Mouse (Mus musculus): ENCODE measurements around the gene Nat9.

The Nat9 gene

DNA sequence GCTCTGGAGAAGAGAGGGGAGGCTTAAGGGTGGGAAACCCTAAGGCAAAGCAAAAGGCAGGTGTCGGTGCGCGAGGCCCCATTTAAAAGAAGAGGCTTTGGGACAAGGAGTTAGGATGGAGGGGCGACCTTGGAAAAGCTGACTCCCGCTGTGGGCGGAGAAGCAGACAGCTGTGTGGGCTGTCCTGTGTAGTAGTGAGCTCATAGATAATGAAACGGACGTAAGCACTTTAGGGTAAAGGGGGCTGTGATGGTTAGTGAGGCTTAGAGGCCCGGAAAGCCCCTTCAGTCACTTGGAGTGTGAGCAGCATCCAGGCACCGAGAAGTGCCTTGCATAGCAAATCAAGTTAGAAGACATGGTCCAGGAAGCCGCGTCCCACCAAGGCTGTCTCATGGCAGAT is at the start of gene Nat9:
Gene Nat9 (minus strand): TSS at position 167 of the 400 bp plus-strand sequence.
- no peak for DNase-seq

DNA sequence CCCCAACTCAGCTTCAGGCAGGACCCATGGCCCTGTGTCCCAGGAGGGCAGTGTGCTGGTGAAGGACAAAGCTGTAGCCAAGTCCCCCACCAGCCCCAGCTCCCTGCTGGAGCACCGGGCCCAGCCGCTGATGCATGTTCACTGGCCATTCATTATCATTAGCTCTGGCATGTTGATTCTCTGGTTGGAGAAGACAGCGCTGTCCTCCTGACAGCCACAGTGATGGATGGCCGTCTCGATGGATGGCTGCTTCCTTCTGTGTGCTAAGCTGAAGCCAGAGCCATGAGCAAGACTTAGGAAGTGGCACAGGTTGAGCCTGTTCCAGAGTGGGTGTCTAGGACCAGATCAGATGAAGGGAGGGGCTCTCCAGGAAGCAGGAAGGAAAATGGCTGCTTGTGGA is 48.9 kb upstream of the Nat9 start:
- no peak for DNase-seq

DNA sequence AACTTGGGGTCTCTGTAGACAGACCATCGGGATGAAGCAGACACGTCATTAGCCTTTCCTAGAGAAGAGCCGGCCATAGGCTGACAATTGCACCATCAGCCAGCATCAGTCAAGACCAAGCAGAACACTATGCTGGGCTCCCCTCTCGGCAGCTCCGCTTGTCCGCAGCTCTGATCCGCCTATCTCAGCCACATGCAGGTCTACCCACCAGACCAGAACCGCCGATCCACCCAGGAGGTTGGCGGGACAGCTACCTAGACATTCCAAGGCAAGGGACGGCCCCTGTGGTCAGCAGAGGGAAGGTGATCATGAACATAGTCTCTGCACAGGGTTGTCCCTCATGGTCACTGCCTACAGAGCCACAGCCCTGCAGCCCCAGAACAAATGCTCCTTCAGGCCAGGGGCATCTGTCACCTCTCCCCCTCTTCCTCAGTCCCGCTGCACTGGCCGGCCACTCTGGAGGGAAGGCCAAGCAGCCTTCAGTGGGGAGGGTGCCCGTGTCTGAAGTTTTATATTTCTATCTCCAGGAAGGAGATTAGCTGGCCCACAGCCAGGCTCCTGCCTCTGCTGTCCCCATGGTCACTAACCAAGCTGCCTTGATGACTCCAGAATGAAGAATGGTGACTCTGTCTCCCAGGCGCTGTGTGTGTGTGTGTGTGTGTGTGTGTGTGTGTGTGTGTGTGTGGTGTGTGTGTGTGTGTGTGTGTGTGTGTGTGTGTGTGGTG is 46.8 kb upstream of the Nat9 start:
- peak; percentile 64 to 75 for DNase-seq

DNA sequence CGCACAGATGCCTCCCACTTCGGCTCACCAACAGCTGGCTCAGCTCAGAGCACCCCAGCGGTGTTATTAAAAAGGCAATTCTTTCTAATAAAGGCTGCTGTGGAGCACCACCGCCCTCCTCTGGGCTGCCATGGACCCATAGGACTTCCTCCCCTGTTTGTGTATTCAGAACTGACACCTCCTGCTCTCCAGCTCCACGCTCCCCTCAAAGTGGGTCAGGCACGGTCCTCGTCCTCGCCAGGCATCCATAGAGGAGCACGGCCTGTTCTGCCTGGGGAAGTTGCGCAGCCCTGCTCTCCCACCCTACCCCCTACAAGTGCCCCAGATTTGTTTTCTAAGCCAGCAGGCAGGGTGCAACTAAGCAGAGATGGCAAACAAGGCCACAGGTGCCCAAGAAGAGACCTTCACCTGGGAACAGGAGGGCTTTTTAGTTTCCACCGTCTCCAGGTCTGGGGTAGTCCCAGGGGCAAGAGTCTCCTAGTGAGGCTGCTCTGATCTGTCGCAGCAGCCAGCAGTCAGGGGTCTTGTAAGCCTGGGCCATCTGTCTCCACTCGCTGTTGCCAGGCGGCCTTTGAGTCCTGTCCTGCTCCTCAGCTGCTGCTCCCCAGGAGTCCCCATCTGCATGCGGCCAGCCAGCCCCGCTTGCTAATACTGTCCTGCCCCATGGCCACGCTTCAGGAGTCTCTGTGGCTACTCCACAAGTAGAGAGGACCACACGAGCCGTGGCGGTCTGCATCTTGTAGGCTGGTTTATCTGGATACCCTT is 46.0 kb upstream of the Nat9 start:
- DNase-seq: peak in 1 of 2 experiments; percentile 72

DNA sequence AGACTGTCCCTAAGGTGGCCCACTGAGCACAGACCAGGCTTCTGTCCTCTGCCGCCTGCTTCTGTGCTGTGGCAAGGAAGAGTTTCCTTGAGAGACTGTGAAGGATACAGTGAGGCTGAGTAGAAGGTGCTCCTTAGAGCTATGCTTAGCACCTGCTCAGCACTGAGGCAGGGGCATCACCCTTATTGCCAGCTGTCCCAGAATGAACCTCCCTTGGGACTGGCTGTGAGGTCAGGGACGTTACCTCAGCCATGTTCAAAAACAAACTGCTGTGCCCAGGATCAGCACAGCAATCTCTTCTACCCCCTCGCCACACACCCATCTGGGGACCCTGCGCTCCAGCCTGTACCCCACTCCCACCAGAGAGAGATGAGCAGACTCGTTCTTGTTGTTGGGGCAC is 45.2 kb upstream of the Nat9 start:
- DNase-seq: no peak

DNA sequence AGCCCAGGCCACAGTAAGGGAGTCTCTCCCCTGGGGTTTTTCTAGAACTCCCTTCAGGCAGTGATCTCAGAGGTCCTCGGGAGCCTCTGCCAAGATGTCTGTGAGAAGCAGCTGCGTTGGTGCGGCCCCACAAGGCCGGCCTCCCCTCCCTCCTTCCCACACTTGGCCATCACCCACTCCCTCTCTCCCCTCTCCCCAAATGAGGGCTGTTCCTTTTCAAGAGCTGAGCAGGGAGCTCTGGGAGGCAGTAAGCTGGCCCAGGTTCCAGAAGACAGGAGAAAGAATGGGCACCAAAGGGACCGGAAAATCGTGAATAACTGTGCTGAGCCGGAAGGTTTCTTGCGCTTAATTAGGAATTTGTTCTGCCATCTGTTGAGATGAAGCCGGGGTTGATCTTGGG is 44.3 kb upstream of the Nat9 start:
- peak in 1 of 2 experiments; percentile 45 for DNase-seq

DNA sequence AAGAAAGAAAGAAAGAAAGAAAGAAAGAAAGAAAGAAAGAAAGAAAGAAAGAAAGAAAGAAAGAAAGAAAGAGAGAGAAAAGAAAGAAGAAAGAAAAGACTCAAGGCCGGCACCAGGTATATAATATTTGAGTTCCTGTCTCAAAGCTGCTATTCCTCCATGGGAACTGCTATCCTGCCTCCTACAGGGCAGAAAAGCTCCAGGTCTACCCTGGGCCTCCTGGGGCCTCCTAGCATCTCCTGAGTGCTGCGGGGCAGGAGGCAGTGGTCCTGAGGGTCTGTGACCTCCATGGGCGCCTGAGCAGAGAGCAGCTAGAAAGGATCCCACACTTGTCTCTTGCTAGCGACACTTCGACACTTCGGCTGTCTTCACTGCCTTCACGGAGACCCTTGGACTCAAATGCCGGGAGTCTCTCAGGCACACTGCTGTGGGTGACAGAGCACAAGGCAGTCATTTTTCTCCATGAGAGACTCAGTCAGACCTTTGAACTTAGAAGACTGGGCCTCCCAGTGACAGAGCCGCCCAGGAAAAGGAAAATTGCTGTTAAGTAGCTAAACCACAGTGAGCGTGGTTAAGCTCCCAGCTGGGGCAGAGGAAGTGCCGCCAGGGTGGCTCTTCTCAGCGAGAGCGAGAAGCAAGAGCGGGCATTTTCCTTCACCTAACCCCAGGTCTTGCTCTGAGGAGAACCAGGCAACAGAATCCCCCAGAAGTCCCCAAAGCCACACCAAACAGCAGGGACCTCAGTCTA is 43.7 kb upstream of the Nat9 start:
- DNase-seq: no peak

DNA sequence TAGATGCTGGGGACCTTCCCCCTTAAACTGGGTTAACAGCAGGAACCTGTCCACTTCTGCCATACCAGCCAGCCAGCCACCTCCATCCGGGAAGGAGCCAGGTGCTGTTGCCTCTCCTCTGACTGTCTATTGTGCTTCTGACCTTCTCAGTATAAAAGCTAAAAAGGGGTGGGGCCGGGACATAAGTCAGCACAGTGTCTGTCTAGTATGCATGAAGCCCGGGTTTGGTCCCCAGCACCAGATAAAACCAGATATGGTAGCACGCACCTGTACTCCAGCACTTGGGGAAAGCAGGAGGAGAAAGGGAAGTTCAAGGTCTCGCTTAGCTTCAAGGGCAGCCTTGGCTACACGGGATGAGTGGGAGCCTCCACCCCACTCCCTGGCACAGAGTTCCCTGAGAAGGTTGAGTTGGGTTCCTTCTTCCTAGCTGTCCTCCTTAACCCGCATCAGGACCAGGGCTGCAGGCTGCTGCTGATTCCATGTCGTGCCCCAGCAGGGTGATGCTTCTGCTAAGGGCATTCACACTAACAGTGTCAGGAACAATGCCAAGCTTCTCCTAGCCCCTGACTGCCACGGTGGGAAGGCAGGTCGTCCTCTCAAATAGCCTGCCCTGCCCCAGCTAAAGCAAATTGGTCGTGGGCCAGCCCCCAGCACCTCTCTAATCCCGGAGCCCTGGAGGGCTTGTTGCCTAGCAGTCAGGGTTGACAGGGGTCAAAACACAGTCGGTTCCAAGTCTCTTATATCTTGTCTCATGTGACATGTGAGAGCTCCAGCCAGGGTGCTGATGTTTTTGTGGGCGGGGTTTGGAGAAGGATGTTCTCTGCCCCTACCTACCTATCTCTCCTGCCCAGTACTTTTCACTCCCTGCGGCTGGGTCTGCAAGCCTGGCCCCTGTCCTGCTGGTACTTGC is 41.6 kb upstream of the Nat9 start:
- no peak for DNase-seq

DNA sequence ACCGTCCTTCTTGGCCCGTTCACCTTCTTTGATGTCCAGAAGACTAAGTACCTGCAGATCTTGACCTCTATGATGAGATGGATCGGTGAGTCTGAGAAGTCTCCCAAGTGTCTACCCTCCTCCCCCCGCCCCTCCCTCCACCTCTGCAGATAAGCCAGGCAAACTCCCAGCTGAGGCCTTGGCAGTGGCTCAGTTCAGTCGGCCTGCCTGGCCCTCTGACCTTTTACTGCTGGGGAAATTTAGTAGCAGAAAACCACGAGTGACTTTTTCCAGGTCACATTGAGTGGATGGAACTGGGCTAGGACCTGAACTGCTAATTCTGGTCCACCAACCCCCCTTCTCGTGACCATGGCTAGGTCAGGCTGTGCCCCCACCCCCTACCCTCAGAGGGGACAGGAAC is 40.8 kb upstream of the Nat9 start:
- DNase-seq: no peak

DNA sequence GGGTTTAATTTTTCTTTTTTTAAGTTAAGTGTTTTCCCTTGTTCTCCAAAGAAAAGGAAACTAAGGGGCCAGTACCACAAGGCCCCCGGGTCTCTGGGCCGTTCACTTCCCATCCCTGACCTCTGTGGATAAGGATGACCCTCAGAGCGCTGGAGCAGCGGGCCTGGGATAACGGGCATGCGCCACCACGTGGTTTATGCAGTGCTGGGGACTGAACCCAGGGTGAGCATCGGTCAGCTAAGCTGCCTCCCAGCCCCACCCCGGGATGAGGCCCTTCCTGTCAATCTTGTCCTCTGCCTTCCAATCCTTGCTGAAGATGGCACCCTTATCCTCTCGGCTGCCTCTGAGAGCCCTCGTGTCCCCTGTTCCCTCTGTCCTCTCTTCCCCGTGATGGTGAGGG is 40.0 kb upstream of the Nat9 start:
- DNase-seq: no peak

DNA sequence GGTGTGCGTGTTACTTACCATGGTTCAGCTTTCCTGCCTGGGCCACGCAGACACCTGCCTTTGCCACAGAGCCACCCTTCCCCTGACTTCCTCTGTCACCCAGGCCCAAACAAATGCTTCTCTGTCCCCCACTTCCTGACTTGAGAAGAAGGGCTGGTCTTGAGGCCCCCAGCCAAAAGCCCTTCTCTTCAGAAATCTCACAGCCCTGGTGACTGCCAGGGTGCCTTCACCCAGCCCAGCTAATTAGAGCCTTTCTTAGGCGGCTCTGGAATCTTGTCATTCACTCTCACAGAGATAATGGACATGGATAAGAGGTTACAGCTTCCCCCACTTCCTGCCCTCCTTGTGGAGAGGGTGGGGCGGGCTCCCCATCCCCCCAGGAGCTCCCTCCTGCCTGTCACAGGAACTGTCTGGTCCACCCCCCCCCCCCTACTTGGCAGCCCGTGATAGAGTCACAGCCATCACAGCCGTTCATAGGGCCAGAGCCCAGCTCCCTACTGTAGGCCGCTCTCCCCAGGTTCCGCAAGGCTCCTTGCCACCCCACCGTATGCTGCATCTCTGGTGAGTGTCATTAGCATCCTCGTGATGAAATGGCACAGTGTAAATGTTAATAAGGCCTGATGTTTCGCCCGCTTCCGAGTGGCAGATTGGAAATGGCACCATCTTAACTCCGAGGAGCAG is 39.3 kb upstream of the Nat9 start:
- DNase-seq: peak; percentile 68 to 75

DNA sequence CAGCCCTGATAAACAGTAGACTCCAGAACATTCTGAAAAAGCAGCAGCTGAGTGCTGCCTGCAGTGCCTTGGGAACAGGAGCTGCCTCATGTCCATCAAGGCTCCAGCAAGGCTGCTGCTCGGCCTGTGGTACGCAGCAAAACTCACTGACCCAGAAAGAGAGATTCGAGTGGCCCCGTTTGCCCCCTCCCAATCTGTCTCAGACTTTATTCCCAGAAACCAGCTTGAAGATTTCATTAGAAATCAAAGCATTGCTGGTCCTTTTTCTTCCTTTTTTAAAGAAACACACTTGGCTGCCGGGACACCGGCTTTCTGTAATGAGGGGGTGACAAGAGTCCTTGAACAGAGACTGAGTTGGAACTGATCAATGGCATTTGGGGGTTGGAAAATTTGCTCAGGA is 37.6 kb upstream of the Nat9 start:
- peak in 1 of 2 experiments; percentile 37 for DNase-seq

DNA sequence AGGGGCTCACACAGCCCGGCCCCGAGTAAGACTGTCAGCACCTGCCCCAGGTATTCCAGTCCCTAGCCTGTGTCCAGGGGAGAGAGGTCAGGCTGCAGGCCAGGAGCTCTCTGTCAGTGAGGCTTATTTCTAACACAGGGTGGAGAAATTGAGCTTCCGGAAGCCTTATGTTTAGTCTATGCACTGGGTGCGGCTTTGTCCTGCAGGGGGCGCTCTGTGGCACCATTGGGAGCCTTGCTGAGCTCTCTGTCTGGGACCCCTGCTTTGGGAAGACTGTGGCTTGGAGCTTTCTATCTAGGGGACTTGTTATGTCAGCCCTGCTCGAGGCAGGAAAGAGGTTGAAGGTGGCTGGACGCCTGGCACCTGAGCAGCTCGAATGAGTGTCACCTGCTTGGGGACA is 37.2 kb upstream of the Nat9 start:
- DNase-seq: peak; percentile 72 to 88

DNA sequence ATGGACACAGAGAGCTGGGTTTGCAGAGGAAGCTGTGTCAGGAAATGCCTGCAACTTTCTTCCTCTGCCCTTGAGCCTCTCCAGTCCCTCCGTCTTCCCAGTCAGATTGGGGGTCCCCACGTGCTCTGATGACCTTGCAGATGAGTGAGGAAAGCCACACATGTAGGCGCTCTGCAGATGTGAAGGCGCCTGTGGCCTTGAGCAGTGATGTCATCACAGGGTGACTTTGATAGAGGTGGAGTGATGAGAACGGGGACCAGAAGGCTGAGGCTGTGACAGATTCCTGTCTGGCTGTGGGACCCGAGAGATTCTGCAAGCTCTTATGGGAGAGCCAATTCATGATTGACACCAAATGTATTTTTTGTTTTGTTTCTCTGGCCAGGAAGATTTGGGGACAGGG is 36.2 kb upstream of the Nat9 start:
- DNase-seq: no peak

DNA sequence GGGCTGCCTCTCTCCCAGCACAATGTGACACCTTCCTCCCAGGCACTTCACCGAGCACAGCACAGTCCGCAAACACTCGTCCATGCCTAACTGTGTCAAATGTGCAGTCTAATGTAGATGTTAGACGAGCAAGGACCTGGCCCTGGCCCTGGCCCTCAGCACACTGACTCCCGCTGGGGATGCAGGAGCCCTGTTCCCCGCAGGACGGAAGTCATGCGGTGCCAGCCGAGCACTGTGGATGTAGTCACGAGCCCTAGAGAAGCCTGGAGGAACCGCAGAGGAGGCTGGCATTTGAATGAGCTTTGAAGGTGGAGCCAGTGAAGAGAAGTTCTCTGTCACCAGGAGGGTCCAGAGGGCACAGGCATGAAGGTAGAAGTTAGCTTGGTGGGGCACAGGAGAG is 35.8 kb upstream of the Nat9 start:
- DNase-seq: peak in 1 of 2 experiments; percentile 51

DNA sequence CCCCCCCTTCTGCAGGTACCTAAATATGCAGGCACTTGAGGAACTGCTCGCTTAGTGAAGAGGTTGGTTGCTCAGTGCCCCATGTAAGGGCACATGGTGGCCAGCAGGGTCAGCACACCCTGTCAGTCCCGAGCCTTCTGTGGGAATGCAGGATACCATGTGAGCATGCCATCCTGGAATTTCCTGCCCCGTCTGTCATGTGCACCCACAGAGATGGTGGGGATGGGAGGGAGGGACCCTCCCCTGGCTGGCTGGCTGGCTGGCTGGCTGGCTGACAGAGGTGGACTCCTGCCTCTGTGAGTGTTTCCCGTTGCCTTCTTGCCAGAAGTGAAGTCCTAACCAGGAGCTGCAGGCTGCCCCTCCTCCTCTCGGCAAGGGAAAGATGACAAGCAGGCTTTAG is 34.9 kb upstream of the Nat9 start:
- DNase-seq: peak in 1 of 2 experiments; percentile 46

DNA sequence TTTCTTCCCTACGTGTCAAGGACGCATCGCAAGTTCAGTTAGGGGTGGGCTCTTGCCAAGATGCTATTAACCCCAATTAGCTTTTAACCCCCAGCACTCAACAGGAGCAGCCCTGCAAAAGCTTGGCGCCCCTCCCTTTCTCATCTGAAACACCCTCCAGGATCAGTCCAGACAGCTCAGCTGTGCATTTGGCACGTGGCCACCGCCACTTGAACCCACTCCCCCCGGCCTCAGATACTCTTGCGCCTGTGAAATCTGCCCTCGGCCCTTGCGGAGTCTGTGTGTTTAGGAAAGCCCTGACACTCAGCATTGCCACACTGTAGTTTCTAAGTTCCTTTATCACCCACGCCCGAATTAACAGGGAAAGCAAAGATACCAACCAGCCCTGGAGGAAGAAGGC is 34.4 kb upstream of the Nat9 start:
- DNase-seq: peak; percentile 72 to 76

DNA sequence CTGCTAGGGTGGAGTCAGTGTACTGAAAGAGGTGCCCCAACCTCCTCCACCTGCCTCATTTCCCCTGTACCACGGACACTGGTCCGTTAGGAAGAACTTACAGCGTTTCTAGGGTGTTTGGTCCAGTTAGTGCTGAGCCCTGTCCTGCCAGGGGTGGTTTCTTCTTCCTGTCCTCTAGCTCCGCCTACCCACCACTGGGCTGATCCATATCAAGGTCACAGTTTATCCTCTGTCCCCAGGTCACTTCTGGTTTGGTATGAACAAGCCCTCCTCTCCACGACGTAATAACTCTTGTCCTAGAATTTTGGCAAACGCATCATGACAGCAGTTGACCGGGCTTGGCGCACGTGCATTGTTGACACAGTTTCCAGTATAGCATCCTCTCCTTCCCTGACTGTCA is 32.0 kb upstream of the Nat9 start:
- DNase-seq: peak in 1 of 2 experiments; percentile 42

DNA sequence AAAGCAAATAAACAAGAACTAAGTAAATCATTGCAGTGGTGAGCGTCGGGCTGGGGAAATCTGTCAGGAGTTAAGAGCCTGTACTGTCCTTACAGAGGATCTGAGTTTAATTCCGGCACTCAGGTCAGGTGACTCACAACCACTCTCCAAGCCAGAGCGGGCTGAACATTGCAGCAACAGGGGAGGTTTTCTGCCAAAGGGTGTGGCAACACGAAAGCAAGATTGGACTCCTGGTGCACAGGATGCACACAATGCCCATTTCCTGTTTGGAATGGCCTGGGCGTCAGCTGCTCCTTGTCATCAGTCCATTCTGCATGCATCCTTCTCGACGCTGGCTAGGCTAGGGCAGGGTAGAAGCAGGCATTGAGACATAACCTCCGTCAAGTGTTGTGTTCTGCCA is 31.6 kb upstream of the Nat9 start:
- peak in 1 of 2 experiments; percentile 60 for DNase-seq

DNA sequence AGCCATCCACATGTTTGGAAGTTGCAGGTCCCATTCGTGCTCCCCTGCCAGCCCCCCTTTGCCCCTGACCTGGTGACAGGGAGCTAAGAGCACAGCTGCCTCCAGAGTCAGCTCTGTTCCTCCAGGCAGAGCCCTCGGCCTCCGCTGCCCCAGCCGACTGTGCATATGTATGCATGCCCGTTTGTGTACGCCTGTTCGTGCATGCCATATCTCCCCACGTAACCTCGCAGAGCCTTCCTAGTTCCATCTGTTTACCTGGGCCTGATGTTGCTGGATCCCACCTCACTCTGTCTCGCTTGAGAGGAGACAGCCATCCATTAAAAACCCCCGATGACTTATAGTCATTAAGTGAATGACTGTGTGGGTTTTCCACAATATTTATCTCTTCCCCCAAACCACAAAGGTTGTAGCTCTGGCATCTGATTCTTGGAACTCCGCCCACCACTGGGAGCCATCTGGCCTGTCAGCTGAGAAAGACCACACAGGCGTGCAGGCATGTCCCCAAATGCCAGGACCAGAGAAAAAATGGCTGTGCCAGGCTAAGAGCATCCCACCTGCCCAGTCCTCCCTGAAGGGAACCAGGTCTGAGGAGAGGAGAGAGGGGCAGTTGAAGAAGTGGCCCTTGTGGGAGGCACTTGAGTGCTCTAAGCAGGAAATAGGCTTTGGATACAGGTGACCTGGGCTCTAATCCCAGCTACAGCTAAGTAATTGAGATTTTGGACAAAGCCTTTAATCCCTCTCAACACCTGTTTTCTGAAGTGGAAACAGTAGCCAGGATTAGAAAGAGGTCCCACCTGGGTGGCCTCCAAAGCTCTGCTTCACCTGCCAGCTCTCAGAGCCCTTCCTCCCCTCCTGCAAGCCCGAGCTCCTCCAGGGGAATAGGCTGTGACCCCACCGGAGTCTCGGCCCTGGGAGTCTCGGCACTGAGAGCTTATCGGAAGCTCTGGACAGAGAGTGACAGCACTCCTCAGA is 30.1 kb upstream of the Nat9 start:
- peak; percentile 98 for DNase-seq

DNA sequence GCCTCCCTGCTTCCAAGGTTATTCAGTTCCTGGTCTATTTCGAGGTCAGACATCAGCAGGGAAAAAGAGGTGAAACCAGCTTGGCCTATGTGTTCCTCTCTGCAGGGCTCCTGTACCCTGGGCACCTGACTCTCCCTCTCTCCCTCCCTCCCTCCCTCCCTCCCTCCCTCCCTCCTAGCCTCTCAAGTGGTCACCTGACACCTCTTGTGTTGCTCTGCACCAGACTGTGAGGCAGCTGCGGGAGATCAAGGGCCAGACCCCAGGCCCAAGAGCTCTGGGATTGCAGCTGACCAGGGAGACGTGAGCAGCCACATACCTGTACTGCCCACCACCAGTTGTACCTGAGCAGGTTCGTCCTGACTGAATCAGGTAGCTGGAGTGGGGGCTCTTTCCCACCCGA is 27.5 kb upstream of the Nat9 start:
- no peak for DNase-seq
